Mouse (Mus musculus) cerebellum, postnatal 36 days (tissue): ENCODE data around the gene Prkab1.

Experiments
- DNase-seq, 2 experiments: peaks; one replicate each; pipeline ENCODE4 v3.0.0; 2021 to 2022; ENCODE audit warnings: mixed read lengths in 2 of 2

The Prkab1 gene

DNA sequence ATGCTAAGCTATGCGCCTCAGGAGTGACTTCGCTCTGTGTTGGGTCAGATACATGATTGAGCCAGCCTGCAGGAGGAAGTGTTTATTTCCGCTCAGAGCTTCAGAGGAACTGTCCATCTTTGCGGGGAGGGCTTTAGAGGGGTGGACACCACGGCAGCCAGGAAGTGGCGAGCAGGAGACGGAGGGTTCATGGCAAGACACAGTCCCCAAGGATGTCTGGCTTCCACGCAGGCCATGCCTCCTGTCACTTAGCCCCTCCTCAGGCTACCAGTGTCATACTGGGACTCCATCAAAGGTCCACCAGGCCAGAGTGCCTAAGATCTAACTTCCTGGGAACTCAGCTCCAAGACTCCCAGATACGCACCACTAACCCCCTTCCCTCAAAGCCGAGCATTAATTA, 46.6 kb downstream of the Prkab1 start:
- no peak for DNase-seq

DNA sequence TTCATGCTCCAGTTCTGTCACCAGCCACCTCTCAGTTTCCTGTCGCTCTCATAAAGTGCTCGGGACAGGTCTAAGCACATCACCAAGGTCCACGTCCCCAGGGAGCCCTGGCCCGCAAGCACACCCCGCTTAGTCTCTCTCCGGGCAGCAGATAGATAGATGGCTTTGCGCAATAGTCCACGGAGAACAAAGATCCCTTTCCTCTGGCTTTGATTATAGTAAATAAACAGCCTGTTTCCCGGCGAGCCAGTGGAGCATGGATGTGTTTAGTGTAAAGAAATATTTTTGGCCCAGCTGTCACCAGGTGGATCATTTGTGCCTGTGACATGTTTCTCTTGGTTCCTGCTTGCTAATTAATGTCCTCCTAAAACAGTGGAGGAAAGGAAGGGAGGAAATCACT, 47.0 kb downstream of the Prkab1 start:
- no peak for DNase-seq

GRCm38 (mm10) chr5:115976446-115976845, 47.9 kb downstream of the Prkab1 start:
- no peak for DNase-seq

DNA sequence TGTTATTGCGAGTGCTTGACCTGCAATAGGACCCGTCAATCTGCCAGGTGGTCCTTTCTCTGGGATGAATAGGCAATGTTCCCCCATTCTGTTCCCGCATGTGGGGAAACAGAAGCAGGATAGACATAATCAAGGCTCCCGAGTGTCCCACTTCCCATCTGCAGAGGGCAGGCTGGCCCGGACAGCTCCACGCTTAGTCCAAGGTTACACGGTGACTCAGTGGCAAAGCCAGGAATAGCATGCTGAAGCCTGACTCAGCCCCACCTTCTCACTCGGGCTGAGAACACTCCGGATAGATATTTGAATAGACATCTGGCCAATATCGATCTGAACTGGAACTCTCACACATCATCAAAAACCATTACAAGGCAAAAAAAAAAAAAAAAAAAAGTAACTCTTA, 48.6 kb downstream of the Prkab1 start:
- DNase-seq = no peak

DNA sequence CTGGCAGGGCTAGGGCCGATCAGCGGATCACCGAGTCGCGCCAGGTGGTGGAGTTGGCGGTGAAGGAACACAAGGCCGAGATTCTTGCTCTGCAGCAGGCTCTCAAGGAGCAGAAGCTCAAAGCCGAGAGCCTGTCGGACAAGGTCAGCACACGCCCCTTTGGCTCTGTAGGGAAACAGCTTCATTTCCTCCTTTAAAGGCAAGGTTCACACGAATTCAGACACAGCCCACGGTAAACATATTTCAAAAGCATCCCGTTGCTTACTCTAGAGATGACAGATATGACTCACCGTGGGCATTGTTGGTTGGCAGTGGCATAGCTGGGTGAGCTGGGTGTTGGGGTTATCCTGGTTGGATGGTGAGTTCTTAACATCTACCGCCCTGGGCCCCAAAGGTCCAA, 53.1 kb downstream of the Prkab1 start:
- no peak for DNase-seq
